Mouse (Mus musculus) embryonic facial prominence, embryonic 13.5 days (tissue): ENCODE measurements around the gene Hip1. TPM values are rescaled to one million over a fixed set of nuclear protein-coding genes. Genes with fewer than 3 reads are reported as not detected.
"Not testable (repeated sequence)": the region's sequence is repeated elsewhere in the genome, so short reads cannot be mapped to it uniquely, and the experiment has no call there.

Experiments used
- ATAC-seq: fragments of 200-750 bp; cut with Nextera tagmentation; 2 replicates; pipeline ENCODE4 v1.8.0; 2017; ENCODE audit warnings: low read depth; ENCODE audit not compliant: insufficient number of reproducible peaks, insufficient read depth, low FRiP score, low TSS enrichment
- H3K27ac ChIP-seq: fragments of 300-500 bp; sonication (generic); 2 replicates; pipeline ENCODE4 v1.5.1; 2015; ENCODE audit warnings: moderate library complexity, mild to moderate bottlenecking, inconsistent platforms
- H3K27me3 ChIP-seq: fragments of 300-500 bp; sonication (generic); 2 replicates; pipeline ENCODE4 v1.6.1; 2015; ENCODE audit warnings: mild to moderate bottlenecking, inconsistent platforms
- H3K36me3 ChIP-seq: fragments of 300-500 bp; sonication (generic); 2 replicates; pipeline ENCODE4 v1.6.1; 2015; ENCODE audit warnings: mild to moderate bottlenecking, inconsistent platforms
- H3K4me1 ChIP-seq: fragments of 300-500 bp; sonication (generic); 2 replicates; pipeline ENCODE4 v1.6.1; 2015; ENCODE audit warnings: inconsistent platforms
- H3K4me2 ChIP-seq: fragments of 300-500 bp; sonication (generic); 2 replicates; pipeline ENCODE4 v1.6.1; 2015; ENCODE audit warnings: moderate library complexity, mild to moderate bottlenecking, inconsistent platforms
- H3K4me3 ChIP-seq: fragments of 300-500 bp; sonication (generic); 2 replicates; pipeline ENCODE4 v1.5.1; 2015; ENCODE audit warnings: mild to moderate bottlenecking, inconsistent platforms
- H3K9ac ChIP-seq: fragments of 300-500 bp; sonication (generic); 2 replicates; pipeline ENCODE4 v1.6.1; 2015; ENCODE audit warnings: mild to moderate bottlenecking, inconsistent platforms
- H3K9me3 ChIP-seq: fragments of 300-500 bp; sonication (generic); 2 replicates; pipeline ENCODE4 v1.6.1; 2016; ENCODE audit warnings: inconsistent platforms
- WGBS: fragments of 180-500 bp; shearing (Covaris S2); methylation state at CpG from one replicate; pipeline ENCODE4 v1.1.7; 2015; ENCODE audit warnings: mixed read lengths; 5-methylcytosine and 5-hydroxymethylcytosine counted together
- polyA plus RNA-seq: library from polyadenylated mRNA; unstranded; fragments of >200 nt; fragmentation: Nextera tagmentation; extraction: Ambion mirVana; gene quantifications from 2 replicates; pipeline ENCODE4 v1.2.1, GENCODE M21; 2015

Hip1 gene
- polyA plus RNA-seq, 1 experiment from 2014 or later: 37.9 TPM

DNA sequence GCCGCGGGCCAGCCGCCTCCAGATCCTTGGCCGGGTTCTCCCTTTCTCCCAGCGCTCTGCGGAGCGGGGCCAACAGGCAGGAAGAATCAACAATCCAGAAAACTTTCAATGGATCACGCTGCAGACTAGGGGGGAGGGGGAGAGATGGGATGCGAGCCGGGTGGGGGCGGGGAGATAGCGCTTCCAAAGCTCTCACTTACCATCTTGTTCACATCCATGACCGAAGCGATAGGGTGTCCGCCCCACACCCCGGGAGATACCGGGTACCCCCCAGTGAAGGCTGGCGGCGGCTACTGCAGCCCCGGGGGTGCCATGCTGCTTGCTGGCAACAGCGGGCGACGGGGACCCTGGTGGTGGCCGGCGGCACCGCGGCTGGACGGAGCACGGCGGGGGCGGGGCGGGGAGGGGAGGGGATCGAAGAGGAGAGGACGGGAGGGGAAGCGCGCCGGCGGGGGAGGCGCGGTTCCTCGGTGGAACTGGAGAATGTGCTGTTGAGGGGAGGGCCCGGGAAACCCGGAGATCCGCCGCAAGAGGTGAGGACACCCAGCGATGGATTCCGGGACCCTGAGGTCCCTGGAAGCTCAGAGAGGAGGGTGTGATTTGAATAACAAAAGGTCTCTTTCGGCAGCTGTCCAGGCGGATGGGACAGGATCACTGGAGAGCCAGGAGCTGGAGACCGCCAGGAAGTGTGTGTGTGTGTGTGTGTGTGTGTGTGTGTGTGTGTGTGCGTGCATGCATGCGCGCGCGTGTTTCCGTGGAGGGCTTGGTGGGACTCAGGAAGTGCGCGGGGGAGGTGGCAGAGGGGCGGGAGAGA, 55.8 kb downstream of the Hip1 start:
- H3K9me3 ChIP-seq: no peaks in the 10 kb centered on the region
- peak; percentile 73 for ATAC-seq
- peak overlapping the region; percentile 69 for H3K4me3 ChIP-seq
- no peaks in the 10 kb centered on the region for H3K27me3 ChIP-seq
- no peaks in the 10 kb centered on the region for H3K36me3 ChIP-seq
- peak overlapping the region; percentile 87 for H3K4me2 ChIP-seq
- peak overlapping the region; percentile 85 for H3K27ac ChIP-seq
- peak overlapping the region; percentile 78 for H3K9ac ChIP-seq
- peaks cover 27% of the 10 kb centered on the region for H3K4me1 ChIP-seq
- WGBS: under 1% methylated on average over 55 of the region's 59 CpGs

DNA sequence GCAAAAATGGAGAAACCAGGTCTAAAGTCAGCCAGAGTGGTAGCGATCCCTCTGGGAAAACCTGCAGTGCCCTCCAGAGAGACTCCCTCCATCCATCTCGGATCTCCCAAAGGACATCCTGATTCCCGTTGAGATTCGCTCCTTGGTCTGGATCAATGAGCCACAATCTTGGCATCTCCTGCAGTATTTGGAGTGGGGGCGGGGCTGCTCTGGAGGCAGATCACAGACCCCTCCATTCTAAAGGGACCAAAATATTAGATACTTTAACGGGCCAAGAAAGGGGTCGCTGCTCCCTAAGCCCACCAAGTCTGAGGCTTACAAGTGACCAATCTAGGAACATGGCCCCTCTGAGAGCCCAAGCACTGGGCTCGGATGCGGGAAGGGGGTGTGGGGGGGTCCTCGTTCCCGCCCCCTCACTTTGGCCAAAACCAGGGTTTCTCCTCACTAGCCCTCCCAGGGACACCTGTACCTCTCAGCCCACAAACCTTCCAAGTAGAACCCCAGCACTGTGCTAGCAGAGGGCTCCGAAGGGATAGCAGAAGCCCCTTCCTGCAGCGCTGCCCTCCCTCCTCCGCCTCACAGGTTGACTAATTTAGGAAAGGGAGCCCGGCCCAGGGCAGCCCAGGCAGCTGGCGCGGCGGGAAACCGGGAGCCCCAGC, 56.6 kb downstream of the Hip1 start:
- peaks cover under 1% of the 10 kb centered on the region; the same call in 1 of the 2 replicates for H3K36me3 ChIP-seq
- H3K9ac ChIP-seq: peak overlapping the region; percentile 78
- peak overlapping the region; percentile 85 for H3K27ac ChIP-seq
- ATAC-seq: no peak; the same call in none of the 2 replicates
- H3K27me3 ChIP-seq: no peaks in the 10 kb centered on the region
- peak overlapping the region; percentile 69 for H3K4me3 ChIP-seq
- under 1% methylated on average over 19 of the region's 19 CpGs for WGBS
- peak overlapping the region; percentile 87 for H3K4me2 ChIP-seq
- no peaks in the 10 kb centered on the region for H3K9me3 ChIP-seq
- peaks cover 27% of the 10 kb centered on the region for H3K4me1 ChIP-seq

DNA sequence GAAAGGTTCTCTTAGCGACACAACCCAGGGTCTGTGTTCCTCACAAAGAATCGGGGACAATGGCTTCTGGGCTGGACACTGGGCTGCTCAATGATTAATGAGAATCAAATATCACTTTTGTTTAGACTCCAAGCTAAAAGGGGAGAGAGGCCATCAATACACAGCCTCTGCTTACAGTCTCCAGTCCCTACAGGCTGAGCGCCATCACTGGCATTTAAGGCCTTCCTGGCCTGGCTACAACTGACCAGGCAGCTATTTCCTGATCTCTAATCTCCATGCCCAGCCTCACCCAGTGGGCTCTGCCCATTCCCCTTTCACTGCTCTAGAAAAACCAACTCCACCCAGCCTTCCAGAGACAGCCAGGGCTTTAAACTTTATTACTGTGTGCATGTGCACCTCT, 59.6 kb downstream of the Hip1 start:
- no peaks in the 10 kb centered on the region for H3K27me3 ChIP-seq
- no peak for ATAC-seq
- no peak overlapping the region for H3K9ac ChIP-seq
- H3K36me3 ChIP-seq: peaks cover 17% of the 10 kb centered on the region
- no peak overlapping the region for H3K4me3 ChIP-seq
- H3K4me2 ChIP-seq: no peak overlapping the region
- no peaks in the 10 kb centered on the region for H3K9me3 ChIP-seq
- peaks cover 26% of the 10 kb centered on the region for H3K4me1 ChIP-seq
- 0 out of 2 replicates have a peak overlapping the region, but pooled peaks have one; percentile 1 for H3K27ac ChIP-seq
- 89% methylated on average over 3 of the region's 3 CpGs for WGBS

DNA sequence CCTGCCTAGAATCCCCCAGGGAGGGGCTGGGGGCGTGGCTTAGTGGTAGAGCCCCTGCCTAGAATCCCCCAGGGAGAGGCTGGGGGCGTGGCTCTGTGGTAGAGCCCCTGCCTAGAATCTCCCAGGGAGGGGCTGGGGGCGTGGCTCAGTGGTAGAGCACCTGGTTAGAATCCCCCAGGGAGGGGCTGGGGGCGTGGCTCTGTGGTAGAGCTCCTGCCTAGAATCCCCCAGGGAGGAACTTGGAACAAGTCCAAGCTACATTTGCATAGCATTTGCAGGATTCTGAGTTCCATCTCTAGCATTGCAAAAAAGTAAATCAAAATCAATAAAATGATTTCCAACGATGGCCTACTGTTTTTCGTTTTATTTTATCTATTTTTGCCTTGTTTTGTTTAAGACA, 61.1 kb downstream of the Hip1 start:
- not testable (repeated sequence) for ATAC-seq
- H3K36me3 ChIP-seq: peaks cover 17% of the 10 kb centered on the region
- WGBS: 89% methylated on average over 6 of the region's 6 CpGs

DNA sequence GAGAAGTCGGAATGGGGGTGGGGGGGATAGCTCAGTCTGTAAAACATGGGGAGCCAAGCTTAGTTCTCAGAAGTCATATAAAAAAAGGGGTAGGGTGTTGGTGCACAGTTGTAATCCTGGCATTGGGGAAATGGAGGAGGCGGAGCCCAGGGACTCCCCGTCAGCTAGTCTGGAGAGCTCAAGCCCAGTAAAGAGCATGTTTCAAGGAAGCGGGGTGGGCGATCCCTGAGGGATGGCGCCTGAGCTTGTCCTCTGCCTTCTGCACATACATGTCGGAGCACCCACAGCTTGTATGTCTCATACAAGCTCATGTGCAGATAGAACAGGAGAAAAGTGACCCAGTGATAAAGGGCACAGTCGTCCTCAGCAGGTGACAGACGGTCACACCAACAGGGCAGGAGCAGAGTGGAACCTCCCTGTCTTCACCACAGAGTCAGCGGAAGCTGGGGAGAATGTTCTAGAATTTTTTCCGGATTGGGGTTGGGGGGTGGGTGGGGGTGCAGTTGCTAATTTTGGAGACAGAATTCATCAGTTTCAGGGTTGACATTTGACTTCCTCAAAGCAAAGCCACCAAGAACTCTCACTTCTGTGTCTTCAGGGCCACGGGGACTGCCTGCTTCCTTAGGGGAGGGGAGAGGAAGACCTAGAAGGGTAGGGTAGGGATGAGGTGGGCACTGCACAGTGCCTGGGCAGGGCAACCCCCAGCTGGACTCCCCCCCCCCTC, 65.9 kb downstream of the Hip1 start:
- Histone ChIP-seq H3K4me3 (no peak overlapping the region), H3K4me2 (no peak overlapping the region), H3K27me3 (no peaks in the 10 kb centered on the region), H3K9me3 (no peaks in the 10 kb centered on the region), H3K4me1 (no peaks in the 10 kb centered on the region), H3K9ac (no peak overlapping the region), H3K27ac (no peak overlapping the region), H3K36me3 (peaks cover 29% of the 10 kb centered on the region)
- ATAC-seq: no peak
- WGBS: 89% methylated on average over 12 of the region's 12 CpGs

More for the DNA sequence above, 61.1 kb downstream of the Hip1 start:
- H3K9me3 ChIP-seq, H3K27ac ChIP-seq, H3K27me3 ChIP-seq, H3K4me3 ChIP-seq, H3K4me2 ChIP-seq, H3K9ac ChIP-seq: not testable (repeated sequence)
- peaks cover 17% of the 10 kb centered on the region for H3K4me1 ChIP-seq

DNA sequence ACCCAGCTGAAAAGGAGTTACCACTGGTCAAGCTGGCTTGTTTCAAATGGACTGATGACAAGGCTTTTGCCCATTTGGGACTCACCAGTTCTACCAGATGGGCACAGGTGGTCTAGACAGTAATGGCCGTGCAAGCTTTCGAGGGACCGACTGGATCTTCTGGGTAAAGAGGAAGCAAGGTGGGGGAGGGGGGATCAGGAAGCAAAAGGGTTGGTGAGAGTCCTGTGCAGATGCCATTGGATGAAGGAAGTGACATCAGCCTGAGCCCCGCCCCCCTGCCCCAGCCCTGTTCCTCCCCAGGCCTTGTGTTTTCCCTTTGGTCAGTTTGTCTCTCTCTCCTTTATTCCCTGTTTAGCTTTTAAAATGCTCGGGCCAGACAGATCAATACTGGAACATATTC, 68.7 kb downstream of the Hip1 start:
- H3K4me1 ChIP-seq: 0 out of 2 replicates have a peak, but pooled peaks cover 4% of the 10 kb centered on the region
- no peak overlapping the region for H3K4me3 ChIP-seq
- H3K36me3 ChIP-seq: peaks cover 16% of the 10 kb centered on the region
- no peak overlapping the region for H3K9ac ChIP-seq
- ATAC-seq: no peak
- no peak overlapping the region for H3K4me2 ChIP-seq
- H3K27me3 ChIP-seq: no peaks in the 10 kb centered on the region
- no peaks in the 10 kb centered on the region for H3K9me3 ChIP-seq
- no peak overlapping the region for H3K27ac ChIP-seq
- 94% methylated on average over 5 of the region's 5 CpGs for WGBS

DNA sequence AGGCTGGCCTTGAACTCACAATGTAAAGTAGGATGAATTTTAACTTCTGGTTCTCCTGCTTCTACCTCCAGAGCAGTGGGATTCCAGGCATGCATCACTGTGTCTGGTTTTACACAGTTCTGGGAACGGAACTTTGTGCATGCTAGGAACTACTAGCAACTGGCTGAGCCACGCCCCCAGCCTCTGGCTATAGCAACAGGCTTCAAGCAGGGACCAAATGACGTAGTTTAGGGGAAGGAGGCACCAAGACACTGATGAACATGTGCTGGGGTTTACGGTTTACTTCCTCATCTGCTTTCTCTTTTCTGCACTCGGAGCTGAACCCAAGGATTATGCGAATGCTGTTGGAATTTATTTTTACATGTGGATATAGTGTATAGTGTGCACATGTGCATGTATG, 72.5 kb downstream of the Hip1 start:
- H3K4me1 ChIP-seq: 0 out of 2 replicates have a peak, but pooled peaks cover 4% of the 10 kb centered on the region
- ATAC-seq: no peak
- H3K4me2 ChIP-seq: no peak overlapping the region
- WGBS: 60% methylated on average over 6 of the region's 6 CpGs
- no peak overlapping the region for H3K9ac ChIP-seq
- no peaks in the 10 kb centered on the region for H3K27me3 ChIP-seq
- no peaks in the 10 kb centered on the region for H3K9me3 ChIP-seq
- no peak overlapping the region for H3K4me3 ChIP-seq
- peak overlapping the region; percentile 16; the same call in 1 of the 2 replicates for H3K27ac ChIP-seq
- peaks cover 19% of the 10 kb centered on the region for H3K36me3 ChIP-seq

DNA sequence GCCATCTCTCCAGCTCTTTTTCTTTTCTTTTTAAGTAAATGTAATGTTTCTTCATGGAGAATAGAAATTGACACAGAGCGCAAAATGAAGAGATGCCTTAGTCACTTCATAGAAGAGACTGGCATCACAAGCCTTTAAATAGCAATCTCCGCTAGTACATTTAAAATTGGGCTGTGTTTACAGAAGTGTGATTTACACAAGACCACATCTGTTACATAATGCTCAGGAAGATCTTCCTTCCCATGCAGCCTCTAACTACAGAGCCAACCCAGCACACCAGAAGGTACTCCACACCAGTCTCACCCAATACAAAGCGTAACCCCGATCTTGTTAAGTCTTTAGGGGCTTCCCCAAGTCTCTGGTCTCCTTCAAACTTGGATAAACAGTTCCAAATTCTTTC, 73.2 kb downstream of the Hip1 start:
- no peak overlapping the region for H3K4me3 ChIP-seq
- H3K27ac ChIP-seq: no peak overlapping the region
- peaks cover 24% of the 10 kb centered on the region for H3K36me3 ChIP-seq
- WGBS: 96% methylated on average over 4 of the region's 4 CpGs
- H3K4me1 ChIP-seq: 0 out of 2 replicates have a peak, but pooled peaks cover 4% of the 10 kb centered on the region
- H3K4me2 ChIP-seq: no peak overlapping the region
- H3K27me3 ChIP-seq: no peaks in the 10 kb centered on the region
- H3K9ac ChIP-seq: no peak overlapping the region
- no peak for ATAC-seq
- H3K9me3 ChIP-seq: no peaks in the 10 kb centered on the region

DNA sequence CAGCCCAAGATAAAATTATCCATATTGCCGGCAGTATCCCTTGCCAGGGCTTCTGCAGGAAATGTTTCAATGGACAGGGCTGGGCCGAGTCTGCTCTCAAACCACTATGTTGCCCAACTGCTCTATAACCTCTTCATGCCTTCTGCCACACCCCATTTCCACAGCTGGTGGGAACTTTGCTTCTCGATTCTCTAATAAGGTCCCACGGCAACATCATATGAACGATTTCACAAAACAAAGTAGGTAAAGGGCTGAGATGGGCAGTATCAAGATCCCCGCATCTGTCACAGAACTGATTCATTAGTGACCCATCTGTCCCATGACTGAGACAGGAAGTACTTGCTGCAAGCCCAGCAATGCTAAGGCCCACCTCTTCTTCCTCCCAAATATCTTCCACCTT, 76.6 kb downstream of the Hip1 start:
- WGBS: 94% methylated on average over 6 of the region's 6 CpGs

DNA sequence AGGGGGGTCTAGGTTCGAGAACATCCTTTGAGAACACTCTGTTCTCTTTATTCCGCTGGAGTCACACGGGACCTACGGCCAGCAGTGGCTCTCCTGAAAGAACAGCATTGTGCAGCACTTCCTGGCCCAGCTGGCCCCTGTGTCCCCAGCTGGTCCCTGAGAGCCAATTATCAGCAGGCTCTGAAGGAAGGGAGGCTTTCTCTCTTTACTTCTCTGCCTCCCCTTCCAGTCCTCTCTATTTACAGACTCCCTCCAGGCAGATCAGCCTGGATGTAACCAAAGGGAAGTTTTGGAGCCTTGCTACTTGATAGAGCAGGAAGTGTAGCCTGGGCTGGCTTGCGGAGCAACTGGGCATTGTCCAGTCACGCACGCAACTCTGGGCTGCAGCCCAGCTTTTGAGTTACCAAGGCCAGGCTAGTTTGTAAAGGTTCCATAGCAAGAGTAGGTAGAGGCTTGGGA, 79.1 kb downstream of the Hip1 start:
- H3K4me1 ChIP-seq: peaks cover 12% of the 10 kb centered on the region
- H3K9ac ChIP-seq: no peak overlapping the region
- no peaks in the 10 kb centered on the region for H3K9me3 ChIP-seq
- peak overlapping the region; percentile 58 for H3K27ac ChIP-seq
- H3K4me2 ChIP-seq: no peak overlapping the region
- ATAC-seq: no peak
- H3K4me3 ChIP-seq: no peak overlapping the region
- WGBS: 32% methylated on average over 7 of the region's 7 CpGs
- no peaks in the 10 kb centered on the region for H3K27me3 ChIP-seq
- peaks cover 12% of the 10 kb centered on the region for H3K36me3 ChIP-seq

More for the DNA sequence above, 76.6 kb downstream of the Hip1 start:
- peaks cover 12% of the 10 kb centered on the region for H3K36me3 ChIP-seq
- no peak overlapping the region for H3K9ac ChIP-seq
- no peak overlapping the region for H3K4me3 ChIP-seq
- H3K9me3 ChIP-seq: no peaks in the 10 kb centered on the region
- ATAC-seq: no peak
- H3K27ac ChIP-seq: no peak overlapping the region
- no peaks in the 10 kb centered on the region for H3K27me3 ChIP-seq
- peaks cover 14% of the 10 kb centered on the region; the same call in 1 of the 2 replicates for H3K4me1 ChIP-seq
- no peak overlapping the region for H3K4me2 ChIP-seq

DNA sequence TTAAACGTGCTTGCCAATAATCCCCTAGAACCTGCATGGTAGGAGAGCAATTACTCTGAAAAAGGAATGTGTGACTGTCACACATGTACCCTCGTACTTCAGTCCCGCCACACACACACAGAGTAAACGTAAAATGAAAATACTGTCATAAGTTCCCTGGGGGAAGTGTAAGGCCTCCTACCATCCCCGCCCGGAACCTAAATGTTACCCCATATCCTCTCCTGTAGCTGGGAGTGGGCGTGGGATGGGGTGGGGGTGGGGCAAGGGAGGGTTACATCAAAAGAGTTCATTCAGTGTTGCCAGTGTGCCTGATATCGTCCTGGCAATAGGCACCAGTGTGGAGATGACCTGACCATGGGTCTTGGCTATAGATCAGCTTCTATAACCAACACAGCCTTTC, 81.5 kb downstream of the Hip1 start:
- Histone ChIP-seq H3K4me1 (peaks cover 17% of the 10 kb centered on the region), H3K27ac (no peak overlapping the region), H3K9ac (no peak overlapping the region), H3K27me3 (no peaks in the 10 kb centered on the region), H3K9me3 (no peaks in the 10 kb centered on the region), H3K4me3 (no peak overlapping the region), H3K4me2 (no peak overlapping the region), H3K36me3 (peaks cover 31% of the 10 kb centered on the region)
- ATAC-seq: no peak
- WGBS: 73% methylated on average over 8 of the region's 8 CpGs
